Mouse (Mus musculus) hematopoietic stem cell, adult 5-6 weeks (primary cell): ENCODE measurements around the gene Atf6b. TPM values are rescaled to one million over a fixed set of nuclear protein-coding genes. Genes with fewer than 3 reads are reported as not detected.

Source experiments
- ATAC-seq, 2 experiments: fragments of 125-278 bp in 1 of 2; replicated peaks in 1 of 2; 2 replicates each; pipeline ENCODE4 v1.8.0; 2016 to 2017; ENCODE audit warnings: inconsistent platforms in 2 of 2, mild to moderate bottlenecking in 2 of 2, moderate number of reproducible peaks in 2 of 2, low read depth in 1 of 2, moderate TSS enrichment in 1 of 2; ENCODE audit not compliant: low FRiP score in 2 of 2, poor library complexity in 2 of 2, severe bottlenecking in 2 of 2, insufficient read depth in 1 of 2, low TSS enrichment in 1 of 2
- total RNA-seq: library from RNA; stranded (forward); fragments of 172-1452, 232-1000 nt; gene quantifications from 2 replicates; pipeline ENCODE4 v1.2.3, GENCODE M21; 2017

Gene Atf6b
- total RNA-seq, result 12.3 and 19.9 TPM in 2 replicates

DNA sequence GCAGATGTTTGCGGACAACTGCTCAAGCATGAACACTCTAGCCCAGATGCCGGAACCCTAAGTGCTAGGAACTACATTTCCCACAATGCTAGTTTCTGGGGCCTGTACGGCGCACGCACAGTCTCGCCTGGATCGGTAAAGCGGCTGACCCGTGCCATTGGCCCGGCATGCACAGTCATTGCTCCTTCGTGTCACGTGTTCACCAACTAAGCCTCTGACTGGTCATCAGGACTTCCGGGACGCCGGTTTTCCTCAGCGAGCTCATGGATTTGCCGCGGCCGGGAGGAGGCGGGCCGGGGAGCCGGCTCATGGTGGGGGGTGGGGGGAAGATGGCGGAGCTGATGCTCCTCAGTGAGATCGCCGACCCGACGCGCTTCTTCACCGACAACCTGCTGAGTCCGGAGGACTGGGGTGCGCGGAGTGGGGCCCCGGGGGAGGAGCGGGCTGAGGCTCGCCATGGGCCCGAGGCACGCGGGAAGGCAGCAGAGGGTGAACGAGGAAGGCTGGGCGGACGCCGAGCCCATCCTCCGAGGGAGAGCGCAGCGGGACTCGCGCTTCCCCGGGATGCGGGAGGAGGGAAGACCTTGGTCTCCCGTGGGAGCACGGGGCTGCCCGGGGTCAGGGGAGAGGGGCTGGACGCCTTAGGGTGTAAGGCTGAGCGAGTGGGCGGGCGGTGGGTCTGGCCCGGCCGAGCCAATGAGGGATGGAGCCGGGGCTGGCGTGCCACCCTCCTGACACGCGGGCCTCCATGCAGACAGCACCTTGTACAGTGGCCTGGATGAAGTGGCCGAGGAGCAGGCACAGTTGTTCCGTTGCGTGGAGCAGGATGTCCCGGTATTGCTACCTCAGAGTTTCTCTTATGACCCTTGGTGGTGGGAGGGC, at the start of gene Atf6b:
Atf6b (plus strand) TSS at position 241 of the 882 bp plus-strand sequence.
- peak; percentile 93 for ATAC-seq

DNA sequence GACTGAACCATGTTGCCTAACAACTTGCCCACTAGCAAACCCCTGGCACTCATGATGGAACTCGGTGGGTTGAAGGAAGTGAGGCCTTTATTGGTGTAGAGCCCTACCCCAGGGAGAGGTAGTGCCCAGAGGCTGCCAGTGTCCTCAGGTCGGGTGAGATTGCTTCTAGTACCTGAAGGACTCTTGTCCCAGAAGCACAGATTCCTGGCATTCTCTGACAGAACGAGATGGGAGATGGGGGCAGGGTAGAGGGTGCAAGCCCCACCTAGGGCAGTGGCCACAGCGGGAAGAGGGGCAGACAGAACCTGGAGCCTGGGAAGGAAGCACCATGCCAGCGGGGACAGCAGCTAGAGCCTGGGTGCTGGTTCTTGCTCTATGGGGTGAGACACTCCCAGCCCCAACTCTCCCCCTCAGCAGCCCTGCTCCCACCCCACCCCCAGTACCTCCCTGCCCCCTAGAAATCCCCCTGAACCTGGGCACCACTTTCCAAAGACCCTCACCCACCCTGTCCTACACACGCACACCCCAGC, 49.3 kb upstream of the Atf6b start, which contains the start of gene Ager:
Ager (plus strand) TSS at position 297 of the 530 bp plus-strand sequence.
- ATAC-seq, result no peak

DNA sequence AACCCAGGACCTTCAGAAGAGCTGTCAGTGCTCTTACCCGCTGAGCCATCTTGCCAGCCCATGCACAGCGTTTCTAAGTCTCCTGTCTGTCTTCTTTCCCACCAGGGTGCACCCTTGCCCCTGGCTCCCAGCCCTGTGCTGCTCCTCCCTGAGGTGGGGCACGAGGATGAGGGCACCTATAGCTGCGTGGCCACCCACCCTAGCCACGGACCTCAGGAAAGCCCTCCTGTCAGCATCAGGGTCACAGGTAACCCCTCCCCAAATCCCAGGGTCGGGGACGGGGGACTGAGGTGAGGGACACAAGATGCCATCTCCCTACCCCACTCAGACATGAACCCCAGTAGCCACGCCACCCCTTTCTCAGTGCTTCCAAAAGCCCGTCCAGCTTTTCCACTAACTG, 47.1 kb upstream of the Atf6b start:
- ATAC-seq, result no peak

- ATAC-seq, result no peak
Observed at GRCm38 (mm10) chr17:34601796-34602195, 45.1 kb upstream of the Atf6b start.

- ATAC-seq, result peak; percentile 81
Observed at GRCm38 (mm10) chr17:34603375-34604060, 43.4 kb upstream of the Atf6b start, which contains the start of gene Rnf5. Gene Rnf5 (minus strand): TSS chr17:34603690.

- peak; percentile 73 to 77 for ATAC-seq
Observed at GRCm38 (mm10) chr17:34604061-34604508, 42.9 kb upstream of the Atf6b start, which contains the start of gene Agpat1. Gene Agpat1 (plus strand): TSS chr17:34604262.

DNA sequence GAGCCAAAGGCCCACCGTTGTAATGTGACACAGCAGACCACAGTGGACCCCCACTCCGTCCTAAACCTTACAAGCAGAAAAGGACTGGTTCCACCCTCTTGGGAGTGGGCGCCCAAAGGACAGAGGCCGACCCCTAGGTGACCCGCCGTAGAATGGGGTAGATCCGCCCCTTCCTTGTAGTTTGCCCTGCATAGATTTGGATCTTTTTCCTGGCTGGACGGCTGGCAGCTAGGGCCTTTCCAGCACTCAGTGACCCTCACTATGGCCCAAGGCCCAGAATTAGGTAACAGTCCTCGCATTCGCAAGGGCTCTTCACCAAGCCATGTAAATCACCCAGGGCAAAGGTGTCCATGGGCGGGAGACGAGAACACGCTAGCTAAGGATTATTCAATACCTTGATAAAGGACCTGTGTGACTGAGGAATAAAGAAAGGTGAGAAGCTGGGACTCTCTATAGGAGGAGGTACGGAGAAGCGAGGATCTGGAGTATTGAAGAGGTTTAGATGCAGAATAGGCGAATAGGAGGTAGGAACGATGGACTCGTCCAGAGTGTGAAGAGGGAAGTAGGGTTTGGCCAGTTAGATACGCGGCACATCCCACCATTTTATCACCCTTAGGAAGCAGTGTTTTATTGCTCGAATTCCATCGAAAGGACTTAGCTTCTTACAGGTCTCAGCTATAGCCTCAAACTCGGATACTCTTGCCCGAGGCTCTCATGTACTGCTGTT, 42.3 kb upstream of the Atf6b start:
- no peak for ATAC-seq

DNA sequence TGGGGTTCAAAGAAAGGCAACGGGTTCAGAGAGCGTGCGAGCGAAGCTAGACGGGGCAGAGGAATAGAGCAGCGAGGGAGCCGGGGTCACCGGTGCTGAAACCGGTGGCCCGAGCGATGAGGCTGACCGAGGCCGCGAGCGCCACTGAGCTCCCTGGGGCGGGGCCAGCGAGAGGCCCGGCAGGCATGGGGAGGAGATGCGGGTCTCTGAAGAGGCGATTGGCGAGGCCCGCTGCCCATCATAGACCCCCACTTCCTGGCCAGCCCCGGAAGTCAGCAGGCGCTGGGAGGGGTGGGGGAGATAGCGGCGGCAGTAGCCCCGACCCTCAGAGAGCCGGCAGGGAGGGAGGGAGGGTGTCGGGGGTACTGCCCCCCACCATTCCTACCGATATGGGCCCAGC, 41.3 kb upstream of the Atf6b start:
- ATAC-seq, result peak; percentile 12 to 44; a peak in 2 of 4 replicates

- no peak for ATAC-seq
Observed at GRCm38 (mm10) chr17:34606186-34607039, 40.5 kb upstream of the Atf6b start.

DNA sequence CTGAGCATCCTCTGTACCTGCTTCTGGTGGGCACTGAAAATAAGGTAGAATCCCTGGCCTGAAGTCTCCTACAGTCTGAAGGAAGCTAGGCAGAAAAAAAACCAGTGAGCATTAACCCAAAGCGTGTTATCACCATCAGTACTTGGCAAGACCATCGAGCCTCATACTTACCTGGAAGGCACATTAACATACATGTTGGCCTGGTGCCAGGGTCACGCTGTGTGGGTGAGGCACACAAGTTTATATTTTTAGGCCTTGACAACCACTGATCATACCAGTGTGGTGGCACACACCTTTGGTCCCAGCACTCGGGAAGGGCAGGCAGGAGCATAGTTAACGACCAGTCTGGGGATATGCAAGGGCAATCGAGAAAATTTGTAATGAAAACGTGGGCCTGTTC, 38.9 kb upstream of the Atf6b start:
- no peak for ATAC-seq

DNA sequence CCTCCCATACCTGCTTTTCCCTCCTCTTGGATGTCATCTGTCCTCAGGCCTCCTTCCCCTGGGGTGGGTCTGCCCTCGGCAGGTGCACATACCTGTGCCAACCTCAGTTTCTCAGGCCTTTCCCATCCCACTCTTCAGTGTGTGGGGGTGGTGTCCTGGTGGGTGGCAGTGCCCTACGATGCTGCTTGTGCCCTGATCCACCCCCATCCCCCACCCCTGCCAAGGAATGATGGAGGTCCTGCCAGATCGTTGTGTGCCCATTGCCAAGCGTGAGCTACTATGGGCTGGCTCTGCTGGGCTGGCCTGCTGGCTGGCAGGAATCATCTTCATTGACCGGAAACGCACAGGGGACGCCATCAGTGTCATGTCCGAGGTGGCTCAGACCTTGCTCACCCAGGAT, 35.9 kb upstream of the Atf6b start:
- no peak for ATAC-seq

DNA sequence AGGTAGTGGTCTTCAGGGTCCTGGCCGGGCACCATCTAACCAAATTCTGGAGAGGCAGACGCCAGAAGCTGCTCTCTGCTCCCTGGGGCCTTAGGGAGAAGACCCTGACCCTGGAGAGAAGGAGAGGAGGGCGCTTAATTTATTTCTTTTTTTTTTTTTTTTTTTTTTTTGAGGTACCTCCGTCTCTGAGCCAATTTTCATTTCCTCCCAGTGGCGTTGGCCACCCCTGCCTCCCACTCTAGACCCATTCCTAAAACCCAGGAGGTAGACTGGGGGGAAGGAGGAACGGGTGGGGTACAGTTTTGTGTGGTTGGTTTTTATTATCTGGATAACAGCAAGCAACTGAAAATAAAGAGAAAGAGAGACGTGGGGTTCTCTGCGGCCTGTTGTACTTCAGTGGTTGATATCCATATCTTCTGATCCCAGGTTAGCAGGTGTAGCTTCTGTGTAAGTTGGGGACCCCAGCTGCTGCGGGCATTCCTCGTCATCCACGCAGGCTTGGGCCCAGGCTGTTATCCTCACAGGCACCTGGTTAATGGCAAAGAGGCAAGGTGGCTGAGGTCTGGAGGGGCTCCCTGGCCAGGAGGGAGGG, 33.8 kb upstream of the Atf6b start:
- ATAC-seq, result no peak

- no peak for ATAC-seq
Observed at GRCm38 (mm10) chr17:34613830-34614229, 33.1 kb upstream of the Atf6b start.

- ATAC-seq, result no peak
Observed at GRCm38 (mm10) chr17:34615871-34616270, 31.1 kb upstream of the Atf6b start, which contains the start of gene Egfl8. Gene Egfl8 (minus strand): TSS chr17:34615971.

DNA sequence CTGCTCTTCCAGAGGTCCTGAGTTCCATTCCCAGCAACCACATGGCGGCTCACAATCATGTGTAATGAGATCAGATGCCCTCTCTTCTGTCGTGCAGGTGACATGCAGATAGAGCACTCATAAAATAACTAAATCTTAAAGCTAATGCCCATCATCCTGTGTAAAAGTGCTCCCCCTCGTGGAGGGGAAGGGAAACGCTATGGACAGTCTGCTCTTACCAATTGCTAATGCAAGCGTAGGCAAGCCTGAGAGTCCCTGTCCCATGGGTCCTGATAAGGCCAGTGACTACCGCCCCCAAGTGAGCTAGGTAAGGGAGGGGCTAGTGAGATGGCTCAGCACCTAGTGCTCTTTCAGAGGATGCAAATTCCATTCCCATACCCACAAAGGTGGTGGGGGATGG, 27.9 kb upstream of the Atf6b start:
- peak; percentile 43 to 71; a peak in 3 of 4 replicates for ATAC-seq

DNA sequence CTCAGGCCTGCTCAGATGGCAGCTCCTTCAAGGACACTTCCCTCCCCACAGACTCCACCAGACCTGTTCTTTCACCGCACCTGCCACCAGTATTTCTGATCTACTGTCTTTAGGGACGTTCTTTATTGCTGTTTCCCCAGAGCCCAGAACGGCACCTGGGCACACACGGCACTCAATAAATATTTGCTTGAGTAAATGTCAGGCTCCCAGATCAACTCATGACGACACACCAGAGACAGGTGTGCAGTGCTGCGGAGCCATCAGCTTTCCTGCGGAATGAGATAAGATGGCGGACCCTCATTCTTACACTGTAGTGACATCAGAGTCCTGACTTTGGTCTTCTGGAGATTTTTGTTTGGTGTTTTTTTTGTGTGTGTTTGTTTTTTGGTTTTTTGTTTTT, 25.9 kb upstream of the Atf6b start:
- no peak for ATAC-seq
